In the genomic region with DNA sequence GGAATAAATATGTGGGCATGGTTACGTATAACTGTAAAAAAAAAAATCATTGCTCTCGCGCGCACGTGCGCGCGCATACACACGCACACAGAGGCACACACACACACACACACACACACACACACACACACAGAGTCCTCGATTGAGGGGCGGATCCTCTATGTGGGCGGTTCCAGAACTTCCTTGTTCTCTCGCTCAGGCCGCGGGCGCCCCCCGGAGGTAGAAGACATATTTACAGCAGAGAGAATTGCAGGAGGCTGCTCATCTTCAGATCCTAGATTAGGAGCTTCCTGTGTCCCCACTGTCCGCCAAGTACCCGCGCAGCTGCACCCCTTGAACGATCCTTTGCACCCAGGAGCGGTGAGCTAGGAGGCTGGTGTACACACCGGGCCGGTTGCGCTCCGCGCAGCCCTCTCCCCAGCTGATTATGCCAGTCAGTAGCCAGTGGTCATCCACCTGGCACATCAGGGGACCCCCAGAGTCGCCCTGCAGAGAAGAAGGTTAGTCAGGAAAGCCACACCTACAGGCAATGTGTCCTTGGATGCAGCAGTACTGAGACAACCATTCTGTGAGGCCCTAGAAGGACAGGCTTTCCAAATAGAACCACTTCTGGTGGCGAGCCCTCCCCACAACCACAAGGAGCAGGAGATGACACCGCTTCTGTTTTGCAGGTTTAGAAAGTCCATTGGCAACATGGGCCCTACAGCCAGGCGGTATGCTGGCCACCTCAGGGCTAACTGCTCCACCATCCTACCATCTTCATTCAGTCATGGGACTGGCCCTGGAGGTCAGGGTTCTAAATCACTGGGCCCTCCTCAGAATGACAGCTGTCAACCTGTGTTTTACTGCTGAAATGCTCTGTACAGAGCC, we compare ENCODE assay signal across 9 mouse cellular contexts. TPM values are rescaled to one million over a fixed set of nuclear protein-coding genes. Genes with fewer than 3 reads are reported as not detected.
DNase-seq lines count a peak whose midpoint lies in the region; ATAC-seq and TF ChIP-seq lines count a peak whose summit lies in the region.
"Had no signal": no experiment of that assay in that cellular context is flagged by ENCODE, and none has a peak within 500 bp of the region (broad histone marks: within the 10 kb centered on the region; RNA-seq: fewer than 3 reads in every experiment).

No protein-coding gene starts in this region.

- no peak; the same call in 1 of the 2 replicates for TF ChIP-seq POLR2A in bone marrow, adult 2 months (IDR thresholded peaks at IDR 0.05; ENCODE audit: borderline replicate concordance, control insufficient read depth, low read depth, low read length)

- peak overlapping the region; percentile 35 for H3K9ac ChIP-seq in embryonic facial prominence, embryonic 15.5 days
- H3K9ac ChIP-seq in heart, embryonic 11.5 days (ENCODE audit: low read depth, low read length) = peak overlapping the region; percentile 24; the same call in 1 of the 2 replicates
- 0 out of 2 replicates have a peak overlapping the region, but pooled peaks have one; percentile 31 for H3K9ac ChIP-seq in kidney, embryonic 15.5 days

- H3K27me3 ChIP-seq in embryonic facial prominence, embryonic 15.5 days = no peaks in the 10 kb centered on the region
- peaks cover 11% of the 10 kb centered on the region for H3K27me3 ChIP-seq in heart, embryonic 11.5 days (ENCODE audit: control insufficient read depth, insufficient read depth, low read length)
- H3K27me3 ChIP-seq in kidney, embryonic 15.5 days = no peaks in the 10 kb centered on the region
- H3K27me3 ChIP-seq: Patski had no signal

- no peaks in the 10 kb centered on the region for H3K9me3 ChIP-seq in embryonic facial prominence, embryonic 15.5 days (replicated peaks)
- H3K9me3 ChIP-seq in heart, embryonic 11.5 days (replicated peaks; ENCODE audit: control insufficient read depth, low read length) = no peaks in the 10 kb centered on the region
- no peaks in the 10 kb centered on the region for H3K9me3 ChIP-seq in kidney, embryonic 15.5 days (replicated peaks)

- H3K27ac ChIP-seq in bone marrow, adult 2 months (ENCODE audit: control insufficient read depth, insufficient read depth, low read depth, low read length, poor library complexity) = no peak overlapping the region
- H3K27ac ChIP-seq in embryonic facial prominence, embryonic 15.5 days (replicated peaks) = no peak overlapping the region
- H3K27ac ChIP-seq in heart, embryonic 11.5 days (ENCODE audit: low read depth, low read length) = no peak overlapping the region
- H3K27ac ChIP-seq in kidney, embryonic 15.5 days = peak overlapping the region; percentile 63; the same call in 1 of the 2 replicates

- no peaks in the 10 kb centered on the region for H3K4me1 ChIP-seq in bone marrow, adult 2 months (ENCODE audit: control insufficient read depth, insufficient read depth, low read length)
- H3K4me1 ChIP-seq in embryonic facial prominence, embryonic 15.5 days = peaks cover 15% of the 10 kb centered on the region
- H3K4me1 ChIP-seq in heart, embryonic 11.5 days (ENCODE audit: control insufficient read depth, insufficient read depth, low read length) = no peaks in the 10 kb centered on the region
- peaks cover 15% of the 10 kb centered on the region for H3K4me1 ChIP-seq in kidney, embryonic 15.5 days

- DNase-seq in 3T3-L1 (ENCODE audit: low read depth, low spot score) = peak; percentile 68
- peak; percentile 90 for DNase-seq in liver
- DNase-seq in spleen, postnatal 36 days (ENCODE audit: low spot score in 2 of 2) = peak; percentile 78 to 86

- H3K36me3 ChIP-seq in embryonic facial prominence, embryonic 15.5 days = no peaks in the 10 kb centered on the region
- H3K36me3 ChIP-seq in heart, embryonic 11.5 days (ENCODE audit: control insufficient read depth, insufficient read depth, low read length) = no peaks in the 10 kb centered on the region
- no peaks in the 10 kb centered on the region for H3K36me3 ChIP-seq in kidney, embryonic 15.5 days

- H3K4me3 ChIP-seq in bone marrow, adult 2 months (replicated peaks; ENCODE audit: control insufficient read depth, low read depth, low read length) = no peak overlapping the region
- H3K4me3 ChIP-seq in embryonic facial prominence, embryonic 15.5 days (replicated peaks) = peak overlapping the region; percentile 32
- no peak overlapping the region; the same call in 1 of the 2 replicates for H3K4me3 ChIP-seq in heart, embryonic 11.5 days (ENCODE audit: low read depth, low read length)
- H3K4me3 ChIP-seq in kidney, embryonic 15.5 days (replicated peaks) = peak overlapping the region; percentile 24

- peak overlapping the region; percentile 57 for H3K4me2 ChIP-seq in embryonic facial prominence, embryonic 15.5 days (replicated peaks)
- H3K4me2 ChIP-seq in heart, embryonic 11.5 days = peak overlapping the region; percentile 57
- peak overlapping the region; percentile 59 for H3K4me2 ChIP-seq in kidney, embryonic 15.5 days

- 11% methylated on average over 31 of the region's 31 CpGs for WGBS in bone marrow, adult 2 months
- 9% methylated on average over 31 of the region's 31 CpGs for WGBS in embryonic facial prominence, embryonic 15.5 days
- WGBS in heart, embryonic 11.5 days (ENCODE audit: insufficient replicate concordance) = 10% methylated on average over 31 of the region's 31 CpGs
- 10% methylated on average over 31 of the region's 31 CpGs for WGBS in kidney, embryonic 15.5 days

- peak; percentile 51 for TF ChIP-seq CTCF in bone marrow, adult 2 months (IDR thresholded peaks at IDR 0.05; ENCODE audit: control insufficient read depth, insufficient read depth, low read length)

- peak; percentile 58; the same call in 1 of the 2 replicates for ATAC-seq in embryonic facial prominence, embryonic 15.5 days (ENCODE audit: insufficient number of reproducible peaks, low FRiP score, low TSS enrichment, low read depth)
- ATAC-seq in heart, embryonic 11.5 days (replicated peaks; ENCODE audit: insufficient number of reproducible peaks, low FRiP score, low TSS enrichment) = peak; percentile 61
- ATAC-seq in kidney, embryonic 15.5 days (replicated peaks; ENCODE audit: low FRiP score) = peak; percentile 68
- peak; percentile 91 for ATAC-seq in monocyte, adult 5-6 weeks (replicated peaks; ENCODE audit: insufficient number of reproducible peaks, low FRiP score, low TSS enrichment, poor library complexity, severe bottlenecking)
- ATAC-seq: Patski had no signal

RNA-seq across cellular contexts. Expression of a gene that starts 4.1 kb away (rescaled TPM):
- polyA plus RNA-seq in bone marrow, adult 2 months (2011; ENCODE audit: insufficient read depth, insufficient read length, low replicate concordance, missing spikeins) = not detected in 2 replicates
- 3.2 and 3.4 TPM in 2 replicates for polyA plus RNA-seq in embryonic facial prominence, embryonic 15.5 days (2015; fragmentation: Nextera tagmentation; extraction: Ambion mirVana)
- 0.17 TPM in 1 of 2 replicates, not detected in the other for polyA plus RNA-seq in heart, embryonic 11.5 days (2014; fragmentation: Nextera tagmentation; extraction: Ambion mirVana)
- 0.57 and 1.2 TPM in 2 replicates for polyA plus RNA-seq in kidney, embryonic 15.5 days (2015; fragmentation: Nextera tagmentation; extraction: Ambion mirVana)
- not detected in 3 replicates for total RNA-seq in monocyte, adult 5-6 weeks (2017)

RNA-seq across cellular contexts. Expression of a gene that starts 13.4 kb away (rescaled TPM):
- 6.8 TPM in 1 of 2 replicates, not detected in the other for polyA plus RNA-seq in bone marrow, adult 2 months (2011; ENCODE audit: insufficient read depth, insufficient read length, low replicate concordance, missing spikeins)
- 0.18 TPM in 1 of 2 replicates, not detected in the other for polyA plus RNA-seq in embryonic facial prominence, embryonic 15.5 days (2015; fragmentation: Nextera tagmentation; extraction: Ambion mirVana)
- not detected in 2 replicates for polyA plus RNA-seq in heart, embryonic 11.5 days (2014; fragmentation: Nextera tagmentation; extraction: Ambion mirVana)
- polyA plus RNA-seq in kidney, embryonic 15.5 days (2015; fragmentation: Nextera tagmentation; extraction: Ambion mirVana) = 0.18 and 0.23 TPM in 2 replicates
- total RNA-seq in monocyte, adult 5-6 weeks (2017) = 0.76 to 1.2 TPM in 2 of 3 replicates, not detected in the other

RNA-seq across cellular contexts. Expression of a gene that starts 38.7 kb away (rescaled TPM):
- polyA plus RNA-seq in bone marrow, adult 2 months (2011; ENCODE audit: insufficient read depth, insufficient read length, low replicate concordance, missing spikeins) = not detected in 2 replicates
- polyA plus RNA-seq in embryonic facial prominence, embryonic 15.5 days (2015; fragmentation: Nextera tagmentation; extraction: Ambion mirVana) = not detected in 2 replicates
- polyA plus RNA-seq in heart, embryonic 11.5 days (2014; fragmentation: Nextera tagmentation; extraction: Ambion mirVana) = not detected in 2 replicates
- not detected in 2 replicates for polyA plus RNA-seq in kidney, embryonic 15.5 days (2015; fragmentation: Nextera tagmentation; extraction: Ambion mirVana)
- total RNA-seq in monocyte, adult 5-6 weeks (2017) = not detected in 3 replicates
- polyA plus RNA-seq: Patski had no signal

RNA-seq across cellular contexts. Expression of a gene that starts 44.1 kb away (rescaled TPM):
- polyA plus RNA-seq in bone marrow, adult 2 months (2011; ENCODE audit: insufficient read depth, insufficient read length, low replicate concordance, missing spikeins) = not detected in 2 replicates
- polyA plus RNA-seq in embryonic facial prominence, embryonic 15.5 days (2015; fragmentation: Nextera tagmentation; extraction: Ambion mirVana) = 4.6 and 4.9 TPM in 2 replicates
- 0.17 and 0.37 TPM in 2 replicates for polyA plus RNA-seq in heart, embryonic 11.5 days (2014; fragmentation: Nextera tagmentation; extraction: Ambion mirVana)
- 0.26 and 0.29 TPM in 2 replicates for polyA plus RNA-seq in kidney, embryonic 15.5 days (2015; fragmentation: Nextera tagmentation; extraction: Ambion mirVana)
- not detected in 3 replicates for total RNA-seq in monocyte, adult 5-6 weeks (2017)

RNA-seq across cellular contexts. Expression of a gene that starts 52.3 kb away (rescaled TPM):
- polyA plus RNA-seq in bone marrow, adult 2 months (2011; ENCODE audit: insufficient read depth, insufficient read length, low replicate concordance, missing spikeins) = not detected in 2 replicates
- not detected in 2 replicates for polyA plus RNA-seq in embryonic facial prominence, embryonic 15.5 days (2015; fragmentation: Nextera tagmentation; extraction: Ambion mirVana)
- polyA plus RNA-seq in heart, embryonic 11.5 days (2014; fragmentation: Nextera tagmentation; extraction: Ambion mirVana) = not detected in 2 replicates
- polyA plus RNA-seq in kidney, embryonic 15.5 days (2015; fragmentation: Nextera tagmentation; extraction: Ambion mirVana) = not detected in 2 replicates
- total RNA-seq in monocyte, adult 5-6 weeks (2017) = not detected in 3 replicates
- polyA plus RNA-seq: Patski had no signal

Comparison
In these comparisons a context has a peak if more than half of its experiments do, and no peak if none do; other contexts are left out.
1. H3K4me3 ChIP-seq: peak in embryonic facial prominence, embryonic 15.5 days (single experiment) and kidney, embryonic 15.5 days (single experiment); none in bone marrow, adult 2 months (single experiment) and heart, embryonic 11.5 days (single experiment).
2. Peak in every context shown above with its lines, with median percentiles within 50 percentile points of each other: DNase-seq, ATAC-seq, H3K4me2 ChIP-seq and H3K9ac ChIP-seq.